Mouse (Mus musculus) lung, postnatal 0 days (tissue): Measurements from ENCODE around the gene Vamp4. TPM values are rescaled to one million over a fixed set of nuclear protein-coding genes. Genes with fewer than 3 reads are reported as not detected.

Experiments used
- ATAC-seq: fragments of 200-750 bp; cut with Nextera tagmentation; 2 replicates; pipeline ENCODE4 v1.8.0; 2017; ENCODE audit warnings: moderate library complexity
- DNase-seq: peaks from one replicate; pipeline ENCODE4 v3.0.0-alpha.2; 2016; ENCODE audit warnings: low spot score
- H3K27ac ChIP-seq: fragments of 300-500 bp; sonication (generic); 2 replicates; pipeline ENCODE4 v1.5.1; 2014; ENCODE audit warnings: antibody characterized with exemption, mild to moderate bottlenecking, low read length, mixed read lengths
- H3K27me3 ChIP-seq: fragments of 300-500 bp; sonication (generic); replicated peaks from 2 replicates; pipeline ENCODE4 v1.6.1; 2014; ENCODE audit warnings: low read length, mixed read lengths; ENCODE audit not compliant: insufficient read depth
- H3K36me3 ChIP-seq: fragments of 300-500 bp; sonication (generic); 2 replicates; pipeline ENCODE4 v1.6.1; 2014; ENCODE audit warnings: low read length, mixed read lengths; ENCODE audit not compliant: insufficient read depth
- H3K4me1 ChIP-seq: fragments of 300-500 bp; sonication (generic); 2 replicates; pipeline ENCODE4 v1.6.1; 2014; ENCODE audit warnings: antibody characterized with exemption, low read depth, low read length, mixed read lengths; ENCODE audit not compliant: insufficient read depth
- H3K4me2 ChIP-seq: fragments of 300-500 bp; sonication (generic); replicated peaks from 2 replicates; pipeline ENCODE4 v1.6.1; 2014; ENCODE audit warnings: low read depth, mild to moderate bottlenecking, low read length, moderate library complexity, mixed read lengths
- H3K4me3 ChIP-seq: fragments of 300-500 bp; sonication (generic); 2 replicates; pipeline ENCODE4 v1.5.1; 2014; ENCODE audit warnings: low read depth, low read length
- H3K9ac ChIP-seq: fragments of 300-500 bp; sonication (generic); replicated peaks from 2 replicates; pipeline ENCODE4 v1.6.1; 2014; ENCODE audit warnings: low read depth, mild to moderate bottlenecking
- H3K9me3 ChIP-seq: fragments of 300-500 bp; sonication (generic); 2 replicates; pipeline ENCODE4 v1.6.1; 2016; ENCODE audit warnings: low read length, mixed read lengths
- CTCF ChIP-seq: IDR thresholded peaks from 2 replicates; pipeline ENCODE4 v1.5.1; 2016; ENCODE audit warnings: antibody characterized with exemption, mild to moderate bottlenecking
- EP300 ChIP-seq: IDR thresholded peaks from 2 replicates; pipeline ENCODE4 v1.6.1; 2016; ENCODE audit warnings: antibody characterized with exemption, mild to moderate bottlenecking, control low read depth
- WGBS: fragments of 180-500 bp; shearing (Covaris S2); extraction: QIAGEN DNeasy Blood & Tissue Kit; methylation state at CpG from one replicate; pipeline ENCODE4 v1.1.7; 2014; 5-methylcytosine and 5-hydroxymethylcytosine counted together
- polyA plus RNA-seq: library from polyadenylated mRNA; unstranded; fragments of >200 nt; fragmentation: Nextera tagmentation; extraction: Ambion mirVana; gene quantifications from 2 replicates; pipeline ENCODE4 v1.2.1, GENCODE M21; 2015

Vamp4 gene
- polyA plus RNA-seq, 1 experiment from 2014 or later, result 45.1 TPM

DNA sequence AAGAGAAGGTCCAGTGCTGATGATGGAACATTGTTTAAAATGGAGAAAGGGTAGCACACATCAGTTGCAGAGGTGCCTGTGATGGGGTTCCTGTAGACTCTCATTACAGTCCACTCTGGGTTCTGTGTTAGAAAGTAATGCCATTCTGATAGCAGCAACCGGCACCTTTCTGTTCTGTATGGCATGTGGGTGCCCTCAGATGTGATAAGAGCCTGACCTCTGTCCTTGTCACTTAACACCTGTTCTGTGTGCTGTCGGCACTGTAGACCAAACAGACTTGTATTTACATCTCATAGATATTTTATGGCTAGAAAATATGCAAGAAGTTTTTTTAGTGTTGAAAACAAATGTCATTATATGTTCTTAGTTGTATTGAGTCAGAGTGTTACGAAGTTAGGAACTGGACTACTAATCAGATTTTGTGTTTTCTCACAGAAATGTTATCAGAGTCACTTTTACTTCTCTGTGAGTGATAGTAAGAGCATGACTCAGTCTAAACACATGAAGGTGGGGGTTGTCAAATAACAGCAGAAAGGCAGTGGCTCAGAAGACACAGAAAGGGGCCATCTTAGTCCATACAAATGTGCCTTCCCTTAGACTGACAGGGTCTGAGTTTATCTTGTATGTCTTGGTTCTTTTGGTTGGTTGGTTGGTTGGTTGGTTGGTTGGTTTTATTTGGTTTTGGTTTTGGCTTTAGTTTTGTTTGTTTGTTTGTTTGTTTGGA is 27.2 kb downstream of the Vamp4 start:
- 50% methylated on average over 3 of the region's 3 CpGs for WGBS
- ATAC-seq, result no peak
- TF ChIP-seq CTCF (no peak), EP300 (no peak)

DNA sequence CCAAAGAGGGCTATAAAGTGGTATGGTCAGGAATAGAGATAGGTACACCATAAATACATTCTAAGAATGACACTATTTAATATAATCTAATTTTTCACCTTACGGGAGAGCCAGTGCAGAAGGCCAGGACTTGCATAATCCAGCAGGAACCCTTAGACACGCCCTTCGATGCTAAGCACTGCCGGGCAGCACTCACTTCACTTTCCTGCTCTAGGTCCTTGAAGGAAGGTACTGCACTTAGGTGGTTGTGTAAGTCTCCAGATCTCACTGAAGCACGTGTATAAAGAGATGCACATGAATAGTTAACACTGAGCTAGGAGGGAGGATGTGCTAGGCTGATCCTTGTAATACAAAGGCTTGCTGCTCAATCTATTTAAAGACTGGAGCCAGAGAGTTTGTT is 29.3 kb downstream of the Vamp4 start:
- H3K36me3 ChIP-seq, result no peaks in the 10 kb centered on the region
- H3K4me1 ChIP-seq, result no peaks in the 10 kb centered on the region
- no peak overlapping the region for H3K4me3 ChIP-seq
- H3K27me3 ChIP-seq, result no peaks in the 10 kb centered on the region
- H3K9ac ChIP-seq, result no peak overlapping the region
- no peak overlapping the region for H3K4me2 ChIP-seq
- DNase-seq (peak; percentile 78), ATAC-seq (peak; percentile 95)
- H3K9me3 ChIP-seq, result no peaks in the 10 kb centered on the region
- H3K27ac ChIP-seq, result no peak overlapping the region
- TF ChIP-seq CTCF (no peak), EP300 (peak; percentile 80)
- 61% methylated on average over 5 of the region's 5 CpGs for WGBS

More for the DNA sequence above, 27.2 kb downstream of the Vamp4 start:
- no peaks in the 10 kb centered on the region for H3K27me3 ChIP-seq
- no peak overlapping the region for H3K4me2 ChIP-seq
- no peaks in the 10 kb centered on the region for H3K4me1 ChIP-seq
- H3K9ac ChIP-seq, result no peak overlapping the region
- DNase-seq, result no peak
- no peaks in the 10 kb centered on the region for H3K9me3 ChIP-seq
- no peak overlapping the region for H3K4me3 ChIP-seq
- 0 out of 2 replicates have a peak, but pooled peaks cover under 1% of the 10 kb centered on the region for H3K36me3 ChIP-seq
- H3K27ac ChIP-seq, result no peak overlapping the region

DNA sequence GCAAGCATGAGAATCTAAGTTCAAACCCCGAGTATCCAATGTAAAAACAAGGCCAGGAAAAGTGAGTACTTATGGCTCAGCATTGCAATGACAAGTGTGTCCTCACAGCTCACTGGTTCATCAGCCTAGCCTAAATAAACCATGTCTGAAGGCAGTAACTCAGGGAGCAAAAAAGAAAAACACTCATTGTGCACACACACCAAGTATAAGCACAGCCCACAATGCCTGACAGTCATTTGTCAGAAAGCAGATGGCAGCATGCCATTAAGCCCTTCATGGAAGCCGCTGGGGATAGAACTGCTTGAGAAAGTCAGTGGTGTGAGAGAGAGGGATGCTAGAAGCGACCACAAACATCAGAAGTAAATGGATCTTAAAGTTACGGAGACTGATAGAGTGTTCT is 31.0 kb downstream of the Vamp4 start:
- Histone ChIP-seq H3K4me2 (no peak overlapping the region), H3K9ac (no peak overlapping the region), H3K4me1 (no peaks in the 10 kb centered on the region), H3K9me3 (no peaks in the 10 kb centered on the region), H3K36me3 (no peaks in the 10 kb centered on the region), H3K4me3 (no peak overlapping the region), H3K27me3 (no peaks in the 10 kb centered on the region), H3K27ac (no peak overlapping the region)
- DNase-seq (no peak), ATAC-seq (no peak)
- 56% methylated on average over 4 of the region's 4 CpGs for WGBS
- TF ChIP-seq CTCF (no peak), EP300 (no peak)

DNA sequence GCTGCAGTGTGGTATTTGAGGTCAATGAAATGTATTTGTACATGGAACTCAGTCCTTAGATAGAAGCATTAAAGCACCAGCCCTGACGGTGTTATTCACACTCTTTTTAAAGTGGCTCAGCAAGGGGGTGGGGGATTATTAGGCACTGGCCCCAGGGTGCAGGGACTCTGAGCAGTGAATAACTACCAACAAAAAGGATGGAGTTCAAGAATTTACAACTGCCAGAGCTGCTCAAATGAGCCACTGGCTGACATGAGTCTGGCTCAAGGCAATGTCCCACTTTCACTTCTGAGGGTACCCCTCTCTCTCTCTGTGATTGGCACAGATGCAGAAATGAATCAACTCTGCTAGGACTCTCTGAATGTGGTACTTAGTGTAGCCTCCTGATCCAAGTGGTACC is 37.8 kb downstream of the Vamp4 start:
- DNase-seq (no peak), ATAC-seq (no peak)
- Histone ChIP-seq H3K9ac (no peak overlapping the region), H3K4me2 (no peak overlapping the region), H3K27ac (no peak overlapping the region), H3K9me3 (no peaks in the 10 kb centered on the region), H3K27me3 (no peaks in the 10 kb centered on the region), H3K4me1 (no peaks in the 10 kb centered on the region), H3K4me3 (no peak overlapping the region), H3K36me3 (no peaks in the 10 kb centered on the region)
- TF ChIP-seq CTCF, result no peak
- no peak for TF ChIP-seq EP300
- WGBS, result 38% methylated on average over 1 of the region's 1 CpGs

DNA sequence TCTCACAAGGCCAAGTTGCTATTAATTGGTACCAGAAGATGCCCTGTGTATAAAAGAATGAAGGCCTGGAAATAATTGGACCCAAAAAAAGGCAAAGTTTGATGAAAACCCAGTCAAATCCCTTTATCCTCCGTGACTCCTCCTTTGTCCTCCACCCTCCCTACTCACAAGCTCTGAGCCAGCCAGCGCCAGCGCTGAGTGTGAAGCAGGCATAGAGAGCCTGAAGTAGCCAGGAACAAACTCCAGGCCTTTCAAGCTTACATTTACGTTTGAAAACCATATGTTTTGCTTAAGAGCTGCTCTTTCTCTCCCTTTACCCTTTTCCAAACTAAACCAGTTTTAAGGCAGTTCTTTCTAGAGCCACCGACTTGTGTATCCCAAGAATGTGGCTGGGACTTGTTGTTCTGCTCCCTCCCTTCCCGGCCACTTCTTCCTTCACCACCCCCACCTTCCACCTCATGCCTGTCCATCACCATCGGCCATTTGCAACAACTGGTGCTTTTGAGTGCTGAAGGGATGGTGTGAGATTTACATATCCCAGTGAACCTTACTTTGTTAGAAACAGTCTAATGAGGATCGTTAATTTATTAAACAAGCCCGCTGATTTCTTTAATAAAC is 39.4 kb downstream of the Vamp4 start:
- 37% methylated on average over 9 of the region's 9 CpGs for WGBS
- TF ChIP-seq CTCF (no peak), EP300 (no peak)
- Histone ChIP-seq H3K4me3 (no peak overlapping the region), H3K9me3 (no peaks in the 10 kb centered on the region), H3K27me3 (no peaks in the 10 kb centered on the region), H3K36me3 (no peaks in the 10 kb centered on the region), H3K9ac (no peak overlapping the region), H3K4me2 (no peak overlapping the region), H3K4me1 (no peaks in the 10 kb centered on the region), H3K27ac (no peak overlapping the region)
- DNase-seq (no peak), ATAC-seq (no peak)

DNA sequence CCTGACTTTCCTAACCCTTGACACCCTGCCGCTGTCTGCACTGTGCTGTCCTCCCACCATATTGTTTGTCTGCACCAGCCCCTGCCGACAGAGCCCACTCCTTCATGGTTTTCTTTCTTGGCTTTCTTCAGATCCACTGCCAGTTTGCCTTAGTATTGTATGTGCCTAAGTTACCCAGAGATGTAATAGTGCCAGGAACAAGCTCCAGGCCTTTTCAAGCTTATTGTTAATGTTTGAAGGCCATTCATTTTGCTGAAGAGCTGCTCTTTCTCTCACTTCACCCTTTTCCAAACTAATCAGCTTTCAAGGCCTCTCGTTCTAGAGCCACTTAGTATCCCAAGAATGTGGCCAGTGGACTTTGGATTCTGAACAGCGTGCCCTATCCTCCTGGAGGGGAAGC is 40.9 kb downstream of the Vamp4 start:
- Histone ChIP-seq H3K27me3 (no peaks in the 10 kb centered on the region), H3K36me3 (no peaks in the 10 kb centered on the region), H3K4me3 (no peak overlapping the region), H3K4me2 (no peak overlapping the region), H3K9ac (no peak overlapping the region), H3K27ac (no peak overlapping the region), H3K4me1 (no peaks in the 10 kb centered on the region), H3K9me3 (no peaks in the 10 kb centered on the region)
- 52% methylated on average over 4 of the region's 4 CpGs for WGBS
- TF ChIP-seq EP300 (no peak), CTCF (no peak)
- DNase-seq (peak; percentile 19), ATAC-seq (no peak)
